Mouse (Mus musculus) brain, embryonic 14.5 days (tissue): ENCODE results near the gene Lzic. TPM values are rescaled to one million over a fixed set of nuclear protein-coding genes. Genes with fewer than 3 reads are reported as not detected.
"Not testable (repeated sequence)": the region's sequence is repeated elsewhere in the genome, so short reads cannot be mapped to it uniquely, and the experiment has no call there.

Source experiments
- DNase-seq: peaks from one replicate; pipeline ENCODE4 v3.0.0-alpha.2; 2011; ENCODE audit warnings: low read depth
- CTCF ChIP-seq: fragments of 200-500 bp; IDR thresholded peaks from 2 replicates; pipeline ENCODE4 v1.5.1; 2012; ENCODE audit warnings: inconsistent platforms, mild to moderate bottlenecking, moderate library complexity, borderline replicate concordance; ENCODE audit not compliant: insufficient read depth, insufficient read length; ENCODE audit errors: extremely low read depth
- POLR2A ChIP-seq: fragments of 200-500 bp; IDR thresholded peaks from 2 replicates; pipeline ENCODE4 v1.6.1; 2012; ENCODE audit warnings: mild to moderate bottlenecking, inconsistent platforms, borderline replicate concordance; ENCODE audit not compliant: poor library complexity, insufficient read depth, insufficient read length, severe bottlenecking; ENCODE audit errors: extremely low read depth
- polyA plus RNA-seq: library from polyadenylated mRNA; depleted of rRNA; stranded (reverse); fragments of >200 nt; gene quantifications from 2 replicates; pipeline ENCODE4 v1.2.3, GENCODE M21; 2012; rRNA removed

Lzic gene
- polyA plus RNA-seq: 31.7 and 32.0 TPM in 2 replicates

DNA sequence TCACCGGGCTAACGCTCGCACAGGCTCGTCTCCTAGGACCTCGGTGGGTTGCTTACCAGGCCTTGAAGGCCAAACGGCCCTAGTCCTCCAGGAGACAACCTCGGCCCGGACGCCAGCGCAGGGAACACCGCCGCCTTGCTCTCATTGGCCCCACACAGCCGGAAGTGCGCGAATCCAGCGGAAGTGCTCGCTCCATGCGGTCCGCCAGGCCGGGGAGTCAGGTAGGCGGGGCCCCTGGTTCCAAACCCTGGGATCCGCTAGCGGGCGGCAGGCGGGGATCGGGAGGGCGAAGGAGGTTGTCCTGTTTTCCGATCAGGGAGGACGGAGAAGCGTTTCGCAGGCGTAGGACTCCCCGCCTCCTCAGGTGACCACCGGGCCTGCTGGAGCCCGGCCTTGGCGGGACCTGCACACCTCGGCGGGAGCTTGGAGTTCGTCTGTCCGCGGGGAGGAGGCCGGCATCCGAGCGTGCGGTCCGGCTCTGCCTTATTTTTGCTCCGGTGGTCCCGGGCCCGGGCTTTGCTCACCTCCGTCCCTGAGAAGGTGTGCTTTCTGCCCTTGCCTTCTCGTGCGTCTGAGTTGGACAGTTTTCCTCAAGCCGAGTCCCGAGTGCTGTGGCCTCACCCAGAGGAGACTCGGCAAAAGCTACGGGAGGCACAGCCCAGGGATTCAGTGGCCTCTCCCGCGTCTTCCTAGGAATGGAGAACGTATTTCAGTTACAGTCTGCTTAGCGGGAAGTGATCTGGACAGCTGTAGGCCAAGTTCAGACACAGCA lies at the start of gene Lzic, which contains the start of gene Nmnat1:
TSS of gene Lzic (plus strand) at position 177 of the 772 bp plus-strand sequence.
TSS of gene Nmnat1 (minus strand) at position 150 of the 772 bp plus-strand sequence.
- TF ChIP-seq POLR2A (peak; percentile 44; the same call in 1 of the 2 replicates), CTCF (no peak)
- peak; percentile 97 for DNase-seq

DNA sequence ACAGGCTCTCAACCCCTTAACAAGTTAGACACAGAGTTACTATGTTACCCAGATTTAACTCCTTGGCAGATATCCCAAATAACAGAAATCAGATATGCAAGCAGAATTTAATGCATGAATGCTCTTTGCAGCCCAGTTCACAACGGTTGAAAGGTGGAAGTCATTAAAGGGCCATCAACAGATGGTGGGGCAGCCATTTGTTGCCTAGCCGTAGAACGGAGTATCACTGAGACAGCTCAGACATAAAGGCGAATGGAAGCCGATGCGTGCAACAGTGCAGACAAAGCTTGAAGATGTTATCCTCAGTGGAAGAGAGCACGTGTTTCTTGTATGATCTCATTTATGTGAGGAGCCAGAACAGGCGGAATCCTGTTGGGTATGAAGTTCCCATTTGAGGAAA lies 44.5 kb upstream of the Lzic start:
- TF ChIP-seq POLR2A (no peak), CTCF (no peak)
- DNase-seq: peak; percentile 41

DNA sequence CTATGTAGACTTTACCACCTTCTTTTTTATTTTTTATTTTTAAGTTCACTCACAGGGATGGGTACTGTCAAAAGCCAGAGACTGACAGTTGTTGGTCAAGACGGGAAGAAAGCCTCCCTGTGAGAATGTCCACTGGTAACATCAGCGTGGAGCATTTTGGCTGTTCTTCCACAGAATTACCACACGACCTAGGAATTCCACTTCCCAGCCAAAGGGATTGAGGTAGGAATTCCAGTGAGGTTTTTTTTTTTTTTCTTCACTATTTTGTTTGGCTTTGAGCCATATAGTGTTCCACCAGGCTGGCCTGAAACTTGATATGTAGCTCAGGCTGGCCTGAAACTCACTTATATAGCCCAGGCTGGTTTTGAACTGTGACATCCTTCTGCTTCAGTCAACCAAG lies 42.6 kb upstream of the Lzic start:
- peak; percentile 26 for DNase-seq
- TF ChIP-seq POLR2A (no peak), CTCF (no peak)

DNA sequence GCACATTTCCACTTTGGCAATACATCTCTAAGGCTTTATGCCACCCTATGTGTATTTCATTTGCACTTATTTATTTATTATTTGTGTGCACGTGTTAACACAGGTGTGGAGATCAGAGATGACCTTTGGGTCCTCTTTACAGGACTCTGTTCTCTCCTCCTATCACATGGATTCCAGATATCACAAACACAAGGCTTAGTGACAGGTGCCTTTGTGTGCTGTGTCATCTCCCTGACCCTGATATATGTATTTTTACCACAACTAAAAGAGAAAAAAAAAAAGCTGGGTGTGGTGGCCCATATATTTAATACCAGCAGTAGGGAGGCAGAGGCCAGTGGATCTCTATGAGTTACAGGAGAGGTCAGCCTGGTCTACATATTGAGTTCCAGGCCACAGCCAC lies 40.6 kb upstream of the Lzic start:
- no peak for DNase-seq
- TF ChIP-seq POLR2A: no peak
- no peak for TF ChIP-seq CTCF

DNA sequence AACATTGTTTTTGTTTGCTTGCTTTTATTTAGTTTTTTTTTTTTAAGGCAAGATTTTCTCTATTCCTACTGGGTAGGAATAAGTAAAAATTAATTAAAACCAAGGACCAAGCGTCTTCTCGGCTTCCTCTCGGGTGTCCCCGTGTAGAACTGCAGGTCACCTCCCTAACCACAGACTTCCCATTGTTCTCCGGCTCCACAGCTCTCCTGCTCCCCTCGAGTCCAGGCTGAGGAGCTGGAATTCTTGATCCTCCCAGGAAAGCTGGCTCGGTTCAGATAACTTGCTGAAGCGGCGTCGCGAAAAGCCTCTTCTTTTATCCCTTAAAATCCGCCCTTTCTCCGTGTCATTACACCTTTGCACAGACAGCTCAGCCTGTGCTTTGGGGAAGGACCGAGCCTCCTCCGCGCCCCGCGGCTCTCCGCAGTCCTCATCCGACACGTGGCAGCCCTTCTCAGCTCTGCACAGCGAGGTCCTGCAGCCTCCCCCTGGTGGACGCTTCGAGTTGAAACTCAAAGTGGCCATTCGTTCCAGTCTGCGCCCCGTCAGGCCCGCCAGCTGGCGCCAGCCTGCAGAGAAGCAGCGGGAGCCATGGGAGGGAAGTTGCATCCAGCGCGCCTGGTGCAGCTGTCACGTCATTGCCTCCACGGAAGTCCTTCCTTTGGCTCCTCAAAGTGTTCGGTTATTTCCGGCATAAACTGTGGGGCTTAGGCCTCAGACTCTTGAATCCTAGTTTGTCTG lies 39.9 kb upstream of the Lzic start:
- TF ChIP-seq CTCF: peak; percentile 91
- TF ChIP-seq POLR2A: peak; percentile 59; the same call in 1 of the 2 replicates
- peak; percentile 98 for DNase-seq

DNA sequence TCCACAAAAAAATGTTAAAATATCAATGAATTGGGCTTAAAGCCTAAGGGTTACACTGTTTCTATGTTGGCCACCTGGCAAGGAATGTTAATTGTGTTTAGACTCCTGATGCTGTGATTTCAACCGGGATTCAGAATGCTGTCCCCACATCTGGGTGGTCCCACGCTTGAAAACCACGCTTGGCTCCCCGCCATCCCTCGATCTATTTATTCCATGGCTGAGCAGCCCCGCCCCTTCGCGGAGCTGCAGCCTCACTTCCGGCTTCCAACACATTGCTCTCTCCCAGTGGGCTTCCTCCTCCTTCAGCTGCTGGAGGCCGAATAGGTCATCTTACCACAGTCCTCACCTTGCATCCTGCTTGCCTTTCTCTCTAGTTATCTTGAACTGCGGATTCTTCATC lies 39.2 kb upstream of the Lzic start:
- DNase-seq: peak; percentile 90
- TF ChIP-seq CTCF: no peak
- TF ChIP-seq POLR2A: no peak

DNA sequence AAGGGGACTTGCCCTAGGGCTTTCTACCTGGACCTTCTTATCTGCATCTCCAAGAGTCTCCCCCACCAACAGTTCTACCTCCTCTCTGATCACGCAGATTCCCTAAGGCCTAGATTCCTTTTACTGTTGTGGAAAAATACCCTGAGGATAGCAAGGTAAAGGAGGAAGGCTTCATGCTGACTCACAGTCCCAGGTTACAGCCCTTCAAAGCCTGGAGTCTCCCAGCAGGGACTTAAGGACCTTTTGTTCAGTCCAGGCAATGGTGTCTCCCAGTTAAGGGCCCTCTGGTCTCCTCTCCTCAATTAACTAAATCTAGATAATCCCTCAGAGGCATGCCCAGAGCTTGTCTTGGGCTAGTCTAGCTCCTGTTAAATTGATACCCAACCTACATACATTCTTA lies 38.7 kb upstream of the Lzic start:
- no peak for DNase-seq
- TF ChIP-seq CTCF: no peak
- TF ChIP-seq POLR2A: no peak

DNA sequence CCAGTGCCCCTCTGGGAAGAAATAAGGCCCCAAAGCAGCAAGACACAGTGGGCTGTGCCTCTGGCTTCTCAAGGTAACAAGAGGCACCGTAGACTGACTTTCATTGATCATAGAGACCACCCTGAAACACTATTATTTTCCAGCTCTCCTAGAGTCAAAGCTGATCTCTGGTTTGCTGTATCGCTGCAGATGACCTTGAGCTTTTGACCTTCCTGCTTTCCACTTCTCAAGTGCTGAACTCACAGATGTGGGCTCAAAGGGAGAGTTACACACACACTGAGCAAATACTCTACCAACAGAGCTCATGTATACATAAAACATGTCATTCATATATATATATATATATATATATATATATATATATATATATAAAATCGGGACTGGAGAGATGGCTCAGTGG lies 34.4 kb upstream of the Lzic start:
- TF ChIP-seq POLR2A: no peak
- no peak for TF ChIP-seq CTCF
- no peak for DNase-seq

DNA sequence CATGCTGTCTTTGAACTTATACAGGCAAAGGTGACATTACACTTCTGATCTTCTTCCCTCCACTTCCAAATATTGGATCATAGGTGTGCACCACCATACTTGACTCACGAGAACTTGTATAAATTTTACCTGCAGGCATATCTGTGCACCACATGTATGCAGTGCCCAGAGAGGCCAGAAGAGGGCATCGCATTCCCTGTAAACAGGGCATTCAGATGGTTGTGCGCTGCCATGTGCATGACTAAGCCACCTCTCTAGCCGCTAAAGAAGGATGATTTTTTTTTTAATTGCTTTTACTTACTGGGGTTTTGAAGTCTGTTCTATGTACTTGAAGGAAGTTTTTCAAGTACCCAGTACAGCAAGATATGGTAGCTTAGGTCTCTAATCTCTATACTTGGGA lies 31.4 kb upstream of the Lzic start:
- no peak for TF ChIP-seq POLR2A
- peak; percentile 37; the same call in 1 of the 2 replicates for TF ChIP-seq CTCF
- peak; percentile 21 for DNase-seq

DNA sequence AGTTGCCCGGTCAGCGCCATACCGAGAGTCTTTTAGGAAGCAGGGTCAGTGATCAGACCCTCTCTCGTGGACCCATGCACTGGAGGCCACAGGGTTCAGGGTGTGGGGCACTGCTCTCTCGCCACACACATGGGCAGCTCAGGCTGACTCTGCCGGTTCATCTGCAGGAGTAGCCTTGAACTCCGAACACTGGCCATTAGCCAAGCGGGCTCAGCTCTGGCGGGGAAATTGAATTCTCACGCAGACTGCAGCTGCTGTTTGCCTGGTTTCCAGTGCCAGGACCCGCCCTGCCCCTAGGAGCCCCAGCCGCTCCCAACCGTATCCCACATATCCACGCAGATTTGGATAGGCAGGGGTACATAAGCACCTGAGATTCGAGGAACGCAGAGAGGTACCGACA lies 30.8 kb upstream of the Lzic start:
- TF ChIP-seq CTCF (no peak), POLR2A (no peak)
- DNase-seq: no peak

DNA sequence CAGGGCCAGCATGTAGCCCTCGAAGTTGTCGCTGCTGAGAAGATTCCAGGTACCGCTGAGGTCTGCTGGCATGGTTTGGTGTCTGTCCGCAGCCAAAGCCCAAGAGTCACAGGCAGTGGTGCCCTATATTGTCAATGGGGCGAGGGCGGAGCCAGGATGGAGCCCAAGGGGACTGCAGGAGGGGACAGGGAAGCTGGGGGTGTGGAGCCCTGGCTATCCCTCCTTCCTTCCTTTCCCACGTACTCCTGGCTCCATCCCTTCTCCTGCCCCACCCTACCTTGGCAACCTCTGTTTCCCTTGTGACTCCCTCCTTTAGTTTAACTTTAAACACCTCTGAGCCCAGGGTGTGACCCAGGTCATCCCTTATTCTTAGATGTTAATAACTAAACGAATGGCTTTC lies 30.1 kb upstream of the Lzic start, which contains the start of gene Rbp7:
TSS of gene Rbp7 (minus strand) at position 100 of the 400 bp plus-strand sequence.
- no peak for DNase-seq
- TF ChIP-seq CTCF (no peak), POLR2A (no peak)

DNA sequence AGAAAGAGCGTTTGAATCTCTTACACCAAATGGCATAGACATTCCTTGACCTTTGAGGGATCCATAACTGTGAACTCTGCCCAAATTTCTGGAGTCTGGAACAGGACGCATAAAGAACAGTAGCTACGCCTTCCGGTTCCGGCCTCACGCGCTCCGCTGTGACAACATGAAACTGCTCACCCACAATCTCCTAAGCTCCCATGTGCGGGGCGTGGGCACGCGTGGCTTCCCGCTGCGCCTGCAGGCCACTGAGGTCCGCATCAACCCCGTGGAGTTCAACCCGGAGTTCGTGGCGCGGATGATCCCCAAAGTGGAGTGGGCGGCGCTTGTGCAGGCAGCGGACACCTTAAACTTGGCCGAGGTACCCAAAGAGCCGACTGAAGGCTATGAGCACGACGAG lies 27.9 kb upstream of the Lzic start:
- DNase-seq: not testable (repeated sequence)

DNA sequence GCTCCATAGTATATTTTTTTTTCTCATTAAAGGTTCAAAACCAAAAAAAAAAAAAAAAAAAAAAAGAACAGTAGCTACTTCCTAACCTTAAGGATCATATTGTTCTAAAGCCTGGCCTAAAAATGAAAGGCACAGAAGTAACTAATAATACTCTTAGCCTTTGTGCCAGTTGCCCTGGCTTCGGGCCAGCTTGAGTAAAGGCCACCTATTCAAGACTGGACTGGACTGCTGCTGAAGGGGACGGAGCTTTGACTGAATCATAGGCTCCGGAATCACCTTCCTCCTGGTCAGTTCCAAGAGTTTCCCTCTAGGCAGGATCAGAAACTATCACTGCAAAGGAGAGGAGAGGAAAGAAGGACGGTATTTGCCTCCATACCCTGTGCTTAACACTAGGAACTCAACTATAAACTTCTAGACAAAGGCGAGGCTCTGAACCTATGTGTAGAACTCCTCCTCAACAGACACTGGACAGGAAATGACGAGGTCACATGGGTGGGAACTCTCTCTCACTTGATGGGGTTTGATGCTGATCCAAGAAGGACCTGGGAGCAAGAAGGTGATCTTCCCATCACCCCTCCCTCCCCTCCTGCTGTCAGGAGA lies 27.1 kb upstream of the Lzic start:
- no peak for DNase-seq
- TF ChIP-seq CTCF (no peak), POLR2A (no peak)

DNA sequence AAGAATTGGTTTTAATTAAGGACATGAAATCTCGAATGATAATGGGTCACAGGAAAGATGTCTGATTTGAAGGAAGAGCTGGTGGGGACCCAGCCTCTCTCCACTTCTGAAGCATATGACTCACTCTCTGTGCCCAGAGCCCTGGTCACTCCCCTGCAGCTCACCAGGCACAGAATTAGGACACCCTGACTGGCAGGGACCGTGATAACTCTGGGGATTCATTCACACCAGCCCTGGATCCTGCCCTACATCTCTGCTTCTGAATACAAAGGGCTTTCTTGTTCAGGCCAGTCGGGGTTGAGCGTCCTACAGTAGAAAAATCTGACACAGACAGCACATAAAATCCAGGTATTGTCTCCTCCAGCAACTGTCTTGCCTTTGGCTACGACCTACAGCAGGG lies 26.5 kb upstream of the Lzic start:
- no peak for TF ChIP-seq POLR2A
- TF ChIP-seq CTCF: no peak
- no peak for DNase-seq

DNA sequence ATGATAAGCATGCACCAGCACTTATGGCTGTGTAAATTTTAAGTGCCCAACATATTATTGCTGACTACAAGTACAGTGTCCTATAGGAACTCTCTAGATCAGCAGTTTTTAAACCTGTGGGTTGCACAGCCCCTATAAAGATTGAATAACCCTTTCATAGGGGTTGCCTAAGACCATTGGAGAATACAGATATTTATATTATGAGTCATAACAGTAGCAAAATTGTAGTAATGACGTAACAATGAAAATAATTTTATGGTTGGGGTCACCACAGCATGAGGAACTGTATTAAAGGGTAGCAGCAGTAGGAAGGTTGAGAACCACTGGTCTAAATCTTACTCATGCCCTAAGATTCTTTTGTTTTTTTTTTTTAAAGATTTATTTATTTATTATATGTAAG lies 25.6 kb upstream of the Lzic start:
- no peak for DNase-seq
- TF ChIP-seq CTCF (no peak), POLR2A (no peak)

DNA sequence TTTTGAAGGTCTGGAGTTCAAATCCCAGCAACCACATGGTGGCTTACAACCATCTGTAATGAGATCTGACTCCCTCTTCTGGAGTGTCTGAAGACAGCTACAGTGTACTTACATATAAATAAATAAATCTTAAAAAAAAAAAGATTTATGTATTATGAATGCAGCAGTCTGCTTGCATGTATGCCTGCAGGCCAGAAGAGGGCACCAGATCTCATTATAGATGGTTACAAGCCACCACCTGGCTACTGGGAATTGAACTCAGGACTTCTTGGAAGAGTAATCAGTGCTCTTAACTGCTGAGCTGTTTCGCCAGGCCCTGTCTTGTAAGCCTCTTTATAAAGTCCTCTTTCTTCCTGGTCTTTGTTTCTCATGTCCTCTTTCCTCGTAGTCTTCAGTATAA lies 24.6 kb upstream of the Lzic start:
- not testable (repeated sequence) for DNase-seq
